Mouse (Mus musculus) G1E (cell line): ENCODE measurements around the gene Slc25a12. TPM values are rescaled to one million over a fixed set of nuclear protein-coding genes. Genes with fewer than 3 reads are reported as not detected.

ENCODE experiments used
- ATAC-seq: 2 replicates; pipeline ENCODE4 v1.8.0; 2016; ENCODE audit warnings: mild to moderate bottlenecking; ENCODE audit not compliant: insufficient number of reproducible peaks, poor library complexity, low FRiP score, severe bottlenecking; ENCODE audit errors: extremely low read depth
- DNase-seq: peaks from one replicate; pipeline ENCODE4 v3.0.0; 2012; ENCODE audit warnings: low spot score
- H3K27me3 ChIP-seq: 2 replicates; pipeline ENCODE4 v1.6.1; 2012; ENCODE audit warnings: mild to moderate bottlenecking, low read length, inconsistent platforms; ENCODE audit not compliant: insufficient read depth
- H3K36me3 ChIP-seq: replicated peaks from 2 replicates; pipeline ENCODE3; 2012; ENCODE audit warnings: mild to moderate bottlenecking, inconsistent platforms
- H3K4me1 ChIP-seq: 2 replicates; pipeline ENCODE4 v1.6.1; 2012; ENCODE audit warnings: low read depth, low read length, inconsistent platforms, mixed read lengths; ENCODE audit not compliant: insufficient read depth
- H3K4me3 ChIP-seq: 2 replicates; pipeline ENCODE4 v1.5.1; 2012; ENCODE audit warnings: low read depth, mild to moderate bottlenecking, inconsistent platforms, low read length, moderate library complexity, mixed read lengths
- H3K9me3 ChIP-seq: replicated peaks from 2 replicates; pipeline ENCODE4 v1.6.1; 2012; ENCODE audit warnings: inconsistent platforms
- CTCF ChIP-seq: IDR thresholded peaks from 2 replicates; pipeline ENCODE4 v1.5.1; 2012; ENCODE audit warnings: low read depth, low read length, inconsistent platforms, mixed read lengths
- GATA1 ChIP-seq: IDR thresholded peaks from 2 replicates; pipeline ENCODE4 v1.6.1; 2012; ENCODE audit warnings: borderline replicate concordance, low read length, inconsistent platforms, mixed read lengths
- GATA2 ChIP-seq: IDR thresholded peaks from 2 replicates; pipeline ENCODE4 v1.6.1; 2012; ENCODE audit warnings: low read depth, low read length, inconsistent platforms, borderline replicate concordance
- POLR2AphosphoS5 ChIP-seq: IDR thresholded peaks from 2 replicates; pipeline ENCODE4 v1.6.1; 2012; ENCODE audit warnings: low read depth, low read length, inconsistent platforms; ENCODE audit not compliant: insufficient replicate concordance
- TAL1 ChIP-seq: conservative IDR thresholded peaks from 2 replicates; pipeline ENCODE4 v1.6.1; 2012; ENCODE audit warnings: low read depth, low read length, inconsistent platforms, mixed read lengths
- polyA plus RNA-seq: library from polyadenylated mRNA; stranded (reverse); fragments of >175 nt; gene quantifications from 2 replicates; pipeline ENCODE4 v1.2.3, GENCODE M21; 2012
- total RNA-seq, 2 experiments: library from RNA; stranded (forward) in 1 of 2; stranded (reverse) in 1 of 2; fragments of 200-1000 nt in 1 of 2; fragments of >200 nt in 1 of 2; fragmentation: Nextera tagmentation in 1 of 2; gene quantifications; 2 replicates each; pipeline ENCODE4 v1.2.3; 2014 to 2017

Slc25a12 gene
- total RNA-seq (2014; fragmentation: Nextera tagmentation) (35.8 and 39.3 TPM in 2 replicates), total RNA-seq (2017) (51.6 and 58.3 TPM in 2 replicates), polyA plus RNA-seq (6.0 and 12.2 TPM in 2 replicates)

DNA sequence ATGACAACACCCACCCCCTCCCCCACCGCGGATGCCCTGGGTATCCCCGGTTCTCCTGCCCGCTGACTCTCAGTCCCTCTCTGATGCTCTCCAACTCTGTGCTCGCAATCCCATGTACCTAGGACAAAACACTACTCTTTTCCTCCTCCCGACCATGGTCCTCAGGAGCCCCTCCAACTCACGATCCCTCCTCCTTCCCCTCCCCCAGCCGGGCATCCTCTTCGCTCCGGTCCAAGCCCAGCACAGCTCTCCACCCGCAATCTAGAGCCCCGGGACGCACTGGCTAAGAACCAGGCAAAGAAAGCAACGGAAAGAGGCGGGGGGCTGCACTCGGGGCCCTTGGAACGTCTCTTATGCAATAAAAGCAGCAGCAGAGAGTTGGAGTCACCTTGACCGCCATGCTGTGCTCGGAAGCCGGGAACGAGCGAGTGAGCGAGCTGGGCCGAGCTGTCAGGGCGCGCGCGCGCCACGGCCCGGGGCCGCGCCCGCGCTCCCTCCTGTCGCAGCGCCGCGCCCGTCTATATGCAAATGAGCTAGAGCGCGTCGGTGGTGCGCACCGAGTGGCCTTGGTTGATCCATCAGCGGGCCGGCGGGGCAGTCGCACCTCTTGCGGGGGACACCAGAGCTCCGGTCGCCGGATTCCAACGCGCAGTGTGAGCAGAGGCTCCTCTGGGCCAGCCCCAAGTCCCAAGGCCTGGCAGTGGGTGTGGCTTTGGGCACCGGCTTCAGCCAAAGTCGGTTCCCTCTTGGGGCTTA lies at the start of gene Slc25a12:
TSS of gene Slc25a12 (minus strand) at position 625 of the 756 bp plus-strand sequence.
- H3K36me3 ChIP-seq, result peaks cover 13% of the 10 kb centered on the region
- DNase-seq (peak; percentile 87), ATAC-seq (peak; percentile 82)
- TF ChIP-seq TAL1 (no peak), POLR2AphosphoS5 (no peak), GATA1 (no peak), GATA2 (no peak), CTCF (no peak)
- H3K9me3 ChIP-seq, result no peaks in the 10 kb centered on the region
- H3K4me3 ChIP-seq, result peak within 1 kb of the TSS; percentile 85
- H3K27me3 ChIP-seq, result no peaks in the 10 kb centered on the region
- H3K4me1 ChIP-seq, result peaks cover 17% of the 10 kb centered on the region

DNA sequence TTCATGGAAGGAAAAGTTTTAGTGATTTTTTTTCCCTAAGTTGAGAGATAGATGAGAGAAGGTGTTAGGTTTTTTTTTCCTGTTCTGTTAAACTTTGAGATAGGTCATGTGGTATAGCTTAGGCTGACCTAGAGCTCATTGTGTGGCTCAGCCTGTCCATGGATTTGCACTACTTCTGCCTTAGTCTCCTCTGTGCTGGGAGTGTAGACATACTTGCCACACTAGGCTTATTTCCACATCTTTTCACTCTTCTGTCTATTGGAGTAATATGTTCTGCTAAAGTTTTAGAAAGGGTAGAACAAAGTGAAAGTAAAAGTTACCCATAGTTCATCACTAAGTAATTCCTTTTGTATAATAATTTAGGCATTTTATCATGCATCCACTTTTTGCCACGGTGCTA lies 38.1 kb upstream of the Slc25a12 start:
- peaks cover 77% of the 10 kb centered on the region for H3K36me3 ChIP-seq
- ATAC-seq (no peak), DNase-seq (no peak)
- no peak overlapping the region for H3K4me3 ChIP-seq
- TF ChIP-seq TAL1 (no peak), GATA2 (no peak), POLR2AphosphoS5 (no peak), GATA1 (no peak), CTCF (no peak)
- peaks cover 12% of the 10 kb centered on the region for H3K4me1 ChIP-seq
- no peaks in the 10 kb centered on the region for H3K9me3 ChIP-seq
- no peaks in the 10 kb centered on the region for H3K27me3 ChIP-seq

DNA sequence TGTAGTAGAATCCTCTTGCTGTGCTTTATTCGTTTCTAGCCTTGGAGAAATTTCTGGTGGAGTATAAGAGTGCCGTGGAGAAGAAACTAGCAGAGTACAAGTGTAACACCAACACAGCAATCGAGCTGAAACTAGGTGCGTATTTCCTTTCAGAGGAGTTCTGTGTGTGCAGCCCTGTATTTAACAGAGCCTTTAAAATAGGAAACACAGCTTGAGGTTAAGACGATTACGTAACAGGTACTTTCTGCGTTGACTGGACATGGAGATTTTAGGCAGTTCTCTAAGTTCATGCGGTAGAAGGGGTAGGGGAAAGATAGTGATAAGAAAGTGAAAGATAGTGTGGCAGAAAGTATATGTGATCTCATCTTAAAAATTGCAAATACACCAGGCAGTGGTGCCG lies 22.3 kb upstream of the Slc25a12 start:
- peak; percentile 16 for DNase-seq
- peak; percentile 15; the same call in 1 of the 2 replicates for ATAC-seq
- no peaks in the 10 kb centered on the region for H3K27me3 ChIP-seq
- peaks cover 31% of the 10 kb centered on the region for H3K4me1 ChIP-seq
- no peaks in the 10 kb centered on the region for H3K9me3 ChIP-seq
- TF ChIP-seq GATA2, result no peak
- no peak for TF ChIP-seq GATA1
- no peak for TF ChIP-seq CTCF
- no peak for TF ChIP-seq TAL1
- TF ChIP-seq POLR2AphosphoS5, result no peak
- peaks cover 37% of the 10 kb centered on the region for H3K36me3 ChIP-seq
- peak overlapping the region; percentile 86 for H3K4me3 ChIP-seq

- no peaks in the 10 kb centered on the region for H3K27me3 ChIP-seq
- peaks cover 30% of the 10 kb centered on the region for H3K36me3 ChIP-seq
- TF ChIP-seq GATA1 (no peak), POLR2AphosphoS5 (no peak), CTCF (no peak), TAL1 (no peak), GATA2 (no peak)
- ATAC-seq (peak; percentile 98), DNase-seq (peak; percentile 93)
- peaks cover 31% of the 10 kb centered on the region for H3K4me1 ChIP-seq
- peak within 1 kb of the TSS; percentile 86 for H3K4me3 ChIP-seq
- H3K9me3 ChIP-seq, result no peaks in the 10 kb centered on the region
Observed at GRCm38 (mm10) chr2:71388951-71389763, 21.6 kb upstream of the Slc25a12 start, which contains the start of gene Hat1. Gene Hat1, plus strand, starts transcription at chr2:71388958.

GRCm38 (mm10) chr2:71387766-71388165 lies 20.2 kb upstream of the Slc25a12 start:
- peaks cover 19% of the 10 kb centered on the region for H3K36me3 ChIP-seq

GRCm38 (mm10) chr2:71383890-71384289 lies 16.3 kb upstream of the Slc25a12 start:
- H3K4me1 ChIP-seq, result peaks cover 8% of the 10 kb centered on the region; the same call in 1 of the 2 replicates
- no peak for DNase-seq
- ATAC-seq, result no peak
- no peaks in the 10 kb centered on the region for H3K27me3 ChIP-seq
- no peaks in the 10 kb centered on the region for H3K36me3 ChIP-seq
- H3K4me3 ChIP-seq, result no peak overlapping the region
- no peaks in the 10 kb centered on the region for H3K9me3 ChIP-seq
- no peak for TF ChIP-seq TAL1
- no peak for TF ChIP-seq GATA1
- no peak for TF ChIP-seq POLR2AphosphoS5
- TF ChIP-seq CTCF, result no peak
- no peak for TF ChIP-seq GATA2

More at GRCm38 (mm10) chr2:71387766-71388165, 20.2 kb upstream of the Slc25a12 start:
- TF ChIP-seq GATA2 (no peak), TAL1 (no peak), GATA1 (no peak), CTCF (no peak), POLR2AphosphoS5 (no peak)
- DNase-seq (no peak), ATAC-seq (no peak)
- H3K27me3 ChIP-seq, result no peaks in the 10 kb centered on the region
- no peaks in the 10 kb centered on the region for H3K9me3 ChIP-seq
- H3K4me1 ChIP-seq, result peaks cover 26% of the 10 kb centered on the region
- no peak overlapping the region for H3K4me3 ChIP-seq
